Comparison of ENCODE assay signal across 9 mouse cellular contexts in genomic region chr3:79196708-79197437, GRCm38 (mm10).
DNase-seq lines count a peak whose midpoint lies in the region; ATAC-seq and TF ChIP-seq lines count a peak whose summit lies in the region.
"Had no signal": no experiment of that assay in that cellular context is flagged by ENCODE, and none has a peak within 500 bp of the region (broad histone marks: within the 10 kb centered on the region; RNA-seq: fewer than 3 reads in every experiment).

No protein-coding gene starts in this region.

- no peak overlapping the region for H3K9ac ChIP-seq in midbrain, embryonic 16.5 days (ENCODE audit: low read depth, low read length)
- H3K9ac ChIP-seq: limb, embryonic 12.5 days had no signal

- TF ChIP-seq CTCF in G1E (IDR thresholded peaks at IDR 0.05; ENCODE audit: low read depth, low read length), result 0 out of 2 replicates have a peak, but pooled peaks have one; percentile 17

- 56% methylated on average over 6 of the region's 6 CpGs for WGBS in midbrain, embryonic 16.5 days

- H3K4me2 ChIP-seq in midbrain, embryonic 16.5 days (ENCODE audit: low read length), result no peak overlapping the region
- H3K4me2 ChIP-seq: limb, embryonic 12.5 days had no signal

- no peak overlapping the region for H3K4me3 ChIP-seq in G1E (ENCODE audit: low read depth, low read length)
- no peak overlapping the region for H3K4me3 ChIP-seq in midbrain, embryonic 16.5 days (ENCODE audit: low read depth, low read length)
- H3K4me3 ChIP-seq: limb, embryonic 12.5 days had no signal

- H3K36me3 ChIP-seq in G1E (replicated peaks), result peaks cover 30% of the 10 kb centered on the region
- no peaks in the 10 kb centered on the region for H3K36me3 ChIP-seq in midbrain, embryonic 16.5 days (ENCODE audit: control insufficient read depth, insufficient read depth, low read length)

- no peaks in the 10 kb centered on the region for H3K9me3 ChIP-seq in G1E (replicated peaks)
- H3K9me3 ChIP-seq in midbrain, embryonic 16.5 days (replicated peaks; ENCODE audit: control insufficient read depth, low read length, poor library complexity, severe bottlenecking), result no peaks in the 10 kb centered on the region
- H3K9me3 ChIP-seq: limb, embryonic 12.5 days had no signal

- H3K27me3 ChIP-seq in G1E (ENCODE audit: insufficient read depth, low read length), result no peaks in the 10 kb centered on the region
- H3K27me3 ChIP-seq in midbrain, embryonic 16.5 days (ENCODE audit: control insufficient read depth, insufficient read depth, low read depth, low read length), result no peaks in the 10 kb centered on the region
- H3K27me3 ChIP-seq: limb, embryonic 12.5 days had no signal

- peaks cover 12% of the 10 kb centered on the region for H3K4me1 ChIP-seq in G1E (ENCODE audit: insufficient read depth, low read depth, low read length)
- H3K4me1 ChIP-seq in midbrain, embryonic 16.5 days (ENCODE audit: control insufficient read depth, insufficient read depth, low read length), result peaks cover 13% of the 10 kb centered on the region
- H3K4me1 ChIP-seq: limb, embryonic 12.5 days had no signal

- intact Hi-C loops in heart, postnatal 25 days (cut with DNase I), result loop anchor here (2.0 to 10.0 kb wide), 4 partner anchors 16 to 238 kb away; no protein-coding TSS in a partner anchor
- intact Hi-C loops in heart, postnatal 10 days (cut with DNase I), result loop anchor here (1.0 to 5.0 kb wide), 3 partner anchors 95 to 239 kb away; no protein-coding TSS in a partner anchor
- intact Hi-C loops in left cerebral cortex, postnatal 4 days (cut with DNase I), result loop anchor here (5.0 kb wide), 1 partner anchor 240 kb away; no protein-coding TSS in a partner anchor

- peak; percentile 34 for ATAC-seq in G1E (ENCODE audit: extremely low read depth, insufficient number of reproducible peaks, low FRiP score, poor library complexity, severe bottlenecking)
- peak; percentile 84 for ATAC-seq in midbrain, embryonic 16.5 days

- H3K27ac ChIP-seq in midbrain, embryonic 16.5 days (ENCODE audit: low read length), result no peak overlapping the region
- H3K27ac ChIP-seq: limb, embryonic 12.5 days had no signal

- peak; percentile 89 for DNase-seq in heart, adult 11 months
- DNase-seq in heart, postnatal 25 days (ENCODE audit: low spot score), result no peak
- DNase-seq in G1E (ENCODE audit: low spot score), result no peak
- peak; percentile 80 to 83 for DNase-seq in cerebellum, postnatal 14 days
- DNase-seq in heart, postnatal 10 days, result peak; percentile 75 to 84
- peak; percentile 48 for DNase-seq in left cerebral cortex, postnatal 4 days
- peak; percentile 58 for DNase-seq in thymus, postnatal 4 days

Comparison
In these comparisons a context has a peak if more than half of its experiments do, and no peak if none do; other contexts are left out.
1. DNase-seq: peak in heart, adult 11 months (single experiment), cerebellum, postnatal 14 days (2 of 2), heart, postnatal 10 days (2 of 2), left cerebral cortex, postnatal 4 days (single experiment) and thymus, postnatal 4 days (single experiment); none in heart, postnatal 25 days (single experiment) and G1E (single experiment).